20 mouse cellular contexts compared by ENCODE assay signal in the genomic region with DNA sequence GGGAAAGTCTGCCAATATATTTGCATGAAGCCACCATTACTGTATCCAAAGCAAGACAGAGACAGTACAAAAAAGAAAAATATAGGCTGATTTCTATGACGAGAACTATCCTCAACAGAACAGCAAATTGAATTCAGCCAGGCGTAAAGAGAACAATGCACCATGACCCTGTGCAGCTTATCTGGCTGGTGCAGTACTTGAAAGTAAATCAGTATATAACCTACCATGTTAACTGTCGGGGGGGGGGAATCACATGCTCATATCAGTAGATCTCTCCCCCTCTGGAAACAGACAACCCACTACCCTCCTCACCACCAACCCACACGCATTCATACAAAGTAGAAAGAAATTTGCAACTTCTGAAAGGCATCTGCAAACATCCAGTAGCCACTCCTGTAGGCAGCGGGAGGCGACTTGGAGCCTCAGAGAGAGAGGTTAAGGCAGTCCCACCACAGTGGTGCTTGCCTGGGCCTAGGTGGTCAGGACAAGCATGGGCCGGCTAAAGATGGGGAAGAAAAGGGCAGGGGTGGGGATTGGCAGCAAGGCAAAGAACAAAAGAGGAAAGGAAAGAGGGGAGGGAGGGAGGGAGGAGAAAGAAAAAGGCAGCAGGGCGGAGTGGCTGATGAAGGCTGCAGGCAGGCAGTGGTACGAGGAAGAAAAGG. TPM values are rescaled to one million over a fixed set of nuclear protein-coding genes. Genes with fewer than 3 reads are reported as not detected.
DNase-seq lines count a peak whose midpoint lies in the region; ATAC-seq and TF ChIP-seq lines count a peak whose summit lies in the region.
"Had no signal": no experiment of that assay in that cellular context is flagged by ENCODE, and none has a peak within 500 bp of the region (broad histone marks: within the 10 kb centered on the region; RNA-seq: fewer than 3 reads in every experiment).

No protein-coding gene starts in this region.

- no peak overlapping the region; the same call in 1 of the 2 replicates for H3K27ac ChIP-seq in forebrain, embryonic 14.5 days (ENCODE audit: low read depth, low read length)
- peak overlapping the region; percentile 10; the same call in 1 of the 2 replicates for H3K27ac ChIP-seq in hindbrain, embryonic 16.5 days (ENCODE audit: low read depth, low read length)
- 0 out of 2 replicates have a peak overlapping the region, but pooled peaks have one; percentile 7 for H3K27ac ChIP-seq in midbrain, postnatal 0 days (ENCODE audit: low read depth, low read length)
- H3K27ac ChIP-seq: embryonic facial prominence, embryonic 13.5 days; heart, embryonic 13.5 days; left cerebral cortex, adult 2 months; liver, embryonic 14.5 days; neural tube, embryonic 12.5 days; stomach, embryonic 15.5 days had no signal

- H3K4me1 ChIP-seq in forebrain, embryonic 14.5 days (ENCODE audit: control insufficient read depth, insufficient read depth, low read length) = peaks cover 18% of the 10 kb centered on the region
- peaks cover 12% of the 10 kb centered on the region for H3K4me1 ChIP-seq in hindbrain, embryonic 16.5 days (ENCODE audit: control insufficient read depth, insufficient read depth, low read depth, low read length)
- H3K4me1 ChIP-seq in midbrain, postnatal 0 days (ENCODE audit: insufficient read depth, low read length) = peaks cover 6% of the 10 kb centered on the region; the same call in 1 of the 2 replicates
- H3K4me1 ChIP-seq: heart, embryonic 13.5 days; stomach, embryonic 15.5 days had no signal

- no peaks in the 10 kb centered on the region for H3K27me3 ChIP-seq in forebrain, embryonic 14.5 days (replicated peaks; ENCODE audit: control insufficient read depth, insufficient read depth, low read length)
- no peaks in the 10 kb centered on the region for H3K27me3 ChIP-seq in hindbrain, embryonic 16.5 days (replicated peaks; ENCODE audit: control insufficient read depth, insufficient read depth, low read length)
- no peaks in the 10 kb centered on the region for H3K27me3 ChIP-seq in midbrain, postnatal 0 days (ENCODE audit: insufficient read depth, low read length)
- H3K27me3 ChIP-seq: embryonic facial prominence, embryonic 13.5 days; heart, embryonic 13.5 days; neural tube, embryonic 12.5 days; Patski; stomach, embryonic 15.5 days had no signal

- TF ChIP-seq CTCF in brain, embryonic 14.5 days (IDR thresholded peaks at IDR 0.05; ENCODE audit: borderline replicate concordance, extremely low read depth, insufficient read depth, insufficient read length) = no peak
- no peak for TF ChIP-seq CTCF in midbrain, postnatal 0 days (IDR thresholded peaks at IDR 0.05)

- H3K9me3 ChIP-seq in forebrain, embryonic 14.5 days (replicated peaks; ENCODE audit: control insufficient read depth, low read length) = no peaks in the 10 kb centered on the region
- no peaks in the 10 kb centered on the region for H3K9me3 ChIP-seq in hindbrain, embryonic 16.5 days (ENCODE audit: control insufficient read depth, low read length)
- H3K9me3 ChIP-seq in midbrain, postnatal 0 days (ENCODE audit: low read length) = no peaks in the 10 kb centered on the region
- H3K9me3 ChIP-seq: embryonic facial prominence, embryonic 13.5 days; heart, embryonic 13.5 days; neural tube, embryonic 12.5 days; stomach, embryonic 15.5 days had no signal

- peak overlapping the region; percentile 4; the same call in 1 of the 2 replicates for H3K9ac ChIP-seq in forebrain, embryonic 14.5 days (ENCODE audit: low read length)
- no peak overlapping the region for H3K9ac ChIP-seq in hindbrain, embryonic 16.5 days (ENCODE audit: low read depth, low read length)
- H3K9ac ChIP-seq in midbrain, postnatal 0 days (replicated peaks; ENCODE audit: low read length, poor library complexity, severe bottlenecking) = no peak overlapping the region
- H3K9ac ChIP-seq: embryonic facial prominence, embryonic 13.5 days; heart, embryonic 13.5 days; liver, embryonic 14.5 days; neural tube, embryonic 12.5 days; stomach, embryonic 15.5 days had no signal

- TF ChIP-seq POLR2A in brain, embryonic 14.5 days (IDR thresholded peaks at IDR 0.05; ENCODE audit: borderline replicate concordance, extremely low read depth, insufficient read depth, insufficient read length, poor library complexity, severe bottlenecking) = no peak

- 26% methylated on average over 9 of the region's 9 CpGs for WGBS in forebrain, embryonic 14.5 days
- WGBS in hindbrain, embryonic 16.5 days = 36% methylated on average over 9 of the region's 9 CpGs
- WGBS in midbrain, postnatal 0 days = 31% methylated on average over 9 of the region's 9 CpGs

- peak; percentile 60 for DNase-seq in brain, embryonic 14.5 days (ENCODE audit: low read depth)
- no peak for DNase-seq in forebrain, embryonic 14.5 days (ENCODE audit: low spot score)
- no peak for DNase-seq in midbrain, postnatal 0 days (ENCODE audit: low spot score)
- DNase-seq in spleen, postnatal 14 days (ENCODE audit: low spot score in 2 of 2) = no peak
- DNase-seq in embryo, embryonic 10.5 days (ENCODE audit: low spot score) = no peak
- no peak for DNase-seq in layer of hippocampus, adult 9-10 months (ENCODE audit: low spot score)
- DNase-seq: cerebellum, adult 11 months; cerebellum, postnatal 36 days; heart, postnatal 4 days; kidney, adult 18-20 months had no signal

- no peak overlapping the region for H3K4me2 ChIP-seq in forebrain, embryonic 14.5 days (ENCODE audit: low read length)
- no peak overlapping the region for H3K4me2 ChIP-seq in hindbrain, embryonic 16.5 days (ENCODE audit: low read length)
- H3K4me2 ChIP-seq in midbrain, postnatal 0 days (ENCODE audit: low read depth, low read length, poor library complexity, severe bottlenecking) = no peak overlapping the region
- H3K4me2 ChIP-seq: embryonic facial prominence, embryonic 13.5 days; heart, embryonic 13.5 days; neural tube, embryonic 12.5 days; stomach, embryonic 15.5 days had no signal

- 0 out of 2 replicates have a peak, but pooled peaks have one; percentile 32 for ATAC-seq in forebrain, embryonic 14.5 days
- ATAC-seq in hindbrain, embryonic 16.5 days = peak; percentile 48; the same call in 1 of the 2 replicates
- ATAC-seq in midbrain, postnatal 0 days (ENCODE audit: low FRiP score) = no peak
- ATAC-seq: CD4-positive, CD25-positive, alpha-beta regulatory T cell, adult 4 months; lung, postnatal 0 days; Patski had no signal

- no peak overlapping the region for H3K4me3 ChIP-seq in forebrain, embryonic 14.5 days (ENCODE audit: low read depth, low read length)
- H3K4me3 ChIP-seq in hindbrain, embryonic 16.5 days (ENCODE audit: low read length) = no peak overlapping the region
- H3K4me3 ChIP-seq in midbrain, postnatal 0 days (ENCODE audit: low read depth, low read length) = no peak overlapping the region
- H3K4me3 ChIP-seq: embryonic facial prominence, embryonic 13.5 days; heart, embryonic 13.5 days; left cerebral cortex, adult 2 months; neural tube, embryonic 12.5 days; stomach, embryonic 15.5 days had no signal

- peaks cover 15% of the 10 kb centered on the region for H3K36me3 ChIP-seq in forebrain, embryonic 14.5 days (ENCODE audit: control insufficient read depth, insufficient read depth, low read length)
- H3K36me3 ChIP-seq in hindbrain, embryonic 16.5 days (ENCODE audit: control insufficient read depth, insufficient read depth, low read length) = peaks cover 10% of the 10 kb centered on the region
- H3K36me3 ChIP-seq in midbrain, postnatal 0 days (ENCODE audit: insufficient read depth, low read length) = peaks cover 7% of the 10 kb centered on the region

RNA-seq across cellular contexts. Expression of a gene that starts 33.5 kb away (rescaled TPM):
- 1.4 and 1.8 TPM in 2 replicates for polyA plus RNA-seq in brain, embryonic 14.5 days (2012; rRNA removed)
- 0.14 and 0.28 TPM in 2 replicates for polyA plus RNA-seq in forebrain, embryonic 14.5 days (2014; fragmentation: Nextera tagmentation; extraction: Ambion mirVana)
- polyA plus RNA-seq in hindbrain, embryonic 16.5 days (2015; fragmentation: Nextera tagmentation; extraction: Ambion mirVana) = 0.29 and 2.4 TPM in 2 replicates
- 0.94 and 1.8 TPM in 2 replicates for total RNA-seq in midbrain, postnatal 0 days (2014; rRNA removed)
- 1.1 and 1.2 TPM in 2 replicates for polyA plus RNA-seq in midbrain, postnatal 0 days (2015; fragmentation: Nextera tagmentation; extraction: Ambion mirVana)
- total RNA-seq: left cerebral cortex, adult 2 months had no signal
- polyA plus RNA-seq: CD4-positive, CD25-positive, alpha-beta regulatory T cell, adult 4 months; liver, embryonic 14.5 days had no signal
